Mouse (Mus musculus): ENCODE results near the gene Hk1. TPM values are rescaled to one million over a fixed set of nuclear protein-coding genes. Genes with fewer than 3 reads are reported as not detected.

The Hk1 gene
- polyA plus RNA-seq, 1 experiment: 61.3 TPM

- Histone ChIP-seq H3K9ac (ENCODE audit: low read depth, poor library complexity, severe bottlenecking) (no peak overlapping the region), H3K4me1 (ENCODE audit: control insufficient read depth, insufficient read depth, low read length) (no peaks in the 10 kb centered on the region), H3K9me3 (replicated peaks; ENCODE audit: control insufficient read depth, insufficient read depth, low read length, poor library complexity, severe bottlenecking) (no peaks in the 10 kb centered on the region; the same call in 1 of the 2 replicates), H3K27me3 (ENCODE audit: control insufficient read depth, insufficient read depth, low read length, poor library complexity, severe bottlenecking) (no peaks in the 10 kb centered on the region), H3K27ac (ENCODE audit: insufficient read depth, low read length) (no peak overlapping the region), H3K36me3 (ENCODE audit: control insufficient read depth, insufficient read depth, low read length, poor library complexity, severe bottlenecking) (no peaks in the 10 kb centered on the region), H3K4me3 (ENCODE audit: low read depth, low read length) (no peak overlapping the region)
- no peak for TF ChIP-seq CTCF (IDR thresholded peaks at IDR 0.05; ENCODE audit: low read depth, low read length)
- TF ChIP-seq POLR2A (IDR thresholded peaks at IDR 0.05; ENCODE audit: insufficient read depth, low read length): no peak
- TF ChIP-seq EP300 (IDR thresholded peaks at IDR 0.05; ENCODE audit: insufficient read depth, low read depth, low read length): no peak
These were observed 131.9 kb downstream of the Hk1 start for GRCm38 (mm10) chr10:62247815-62248214.

DNA sequence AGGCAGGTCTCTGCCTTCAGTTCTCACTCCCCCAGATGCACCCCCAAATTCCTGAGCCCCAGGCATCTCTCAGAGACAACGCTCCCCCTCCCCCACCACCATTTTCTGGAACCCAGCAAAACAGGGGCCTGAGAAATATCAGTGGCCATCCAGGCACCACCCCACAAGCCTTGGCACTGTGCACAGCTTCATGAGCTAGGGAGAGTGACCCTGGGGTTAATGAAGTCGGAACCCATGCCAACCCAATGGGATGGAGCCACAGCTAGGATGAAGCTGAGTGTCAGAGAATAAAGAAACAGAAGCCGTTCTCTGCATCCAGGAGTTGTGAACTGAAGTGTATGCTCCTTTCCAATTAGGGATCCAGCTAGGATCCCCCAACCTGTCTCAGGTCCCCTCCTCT lies 132.6 kb downstream of the Hk1 start:
- TF ChIP-seq EP300 (IDR thresholded peaks at IDR 0.05; ENCODE audit: insufficient read depth, low read depth, low read length): no peak
- no peak for TF ChIP-seq POLR2A (IDR thresholded peaks at IDR 0.05; ENCODE audit: insufficient read depth, low read length)
- no peak for TF ChIP-seq CTCF (IDR thresholded peaks at IDR 0.05; ENCODE audit: low read depth, low read length)
- Histone ChIP-seq H3K9ac (ENCODE audit: low read depth, poor library complexity, severe bottlenecking) (no peak overlapping the region), H3K4me1 (ENCODE audit: control insufficient read depth, insufficient read depth, low read length) (no peaks in the 10 kb centered on the region), H3K27ac (ENCODE audit: insufficient read depth, low read length) (no peak overlapping the region), H3K9me3 (replicated peaks; ENCODE audit: control insufficient read depth, insufficient read depth, low read length, poor library complexity, severe bottlenecking) (no peaks in the 10 kb centered on the region; the same call in 1 of the 2 replicates), H3K4me3 (ENCODE audit: low read depth, low read length) (no peak overlapping the region), H3K36me3 (ENCODE audit: control insufficient read depth, insufficient read depth, low read length, poor library complexity, severe bottlenecking) (no peaks in the 10 kb centered on the region), H3K27me3 (ENCODE audit: control insufficient read depth, insufficient read depth, low read length, poor library complexity, severe bottlenecking) (no peaks in the 10 kb centered on the region)

DNA sequence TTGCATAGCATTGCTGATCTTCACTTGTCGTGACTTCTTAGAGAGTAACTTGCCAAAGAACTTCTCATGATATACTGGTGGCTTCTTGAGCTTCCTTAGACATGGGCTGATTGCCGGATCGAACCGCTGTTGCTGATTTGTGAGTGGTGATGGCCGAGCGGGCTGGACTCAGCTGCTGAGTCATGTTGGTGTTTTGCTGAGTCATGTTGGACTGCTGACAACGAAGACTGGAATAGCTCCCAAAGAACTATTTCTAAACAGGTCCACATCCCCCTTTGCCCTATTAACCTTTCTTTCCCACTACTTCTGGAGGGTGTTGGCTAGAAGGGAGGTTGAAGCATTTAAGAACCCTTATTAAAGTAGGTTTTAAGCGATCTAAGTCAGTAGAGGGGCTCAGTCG lies 135.6 kb downstream of the Hk1 start:
- Histone ChIP-seq H3K4me3 (ENCODE audit: low read depth, low read length) (no peak overlapping the region), H3K27ac (ENCODE audit: insufficient read depth, low read length) (no peak overlapping the region), H3K4me1 (ENCODE audit: control insufficient read depth, insufficient read depth, low read length) (peaks cover 2% of the 10 kb centered on the region), H3K27me3 (ENCODE audit: control insufficient read depth, insufficient read depth, low read length, poor library complexity, severe bottlenecking) (no peaks in the 10 kb centered on the region), H3K9me3 (replicated peaks; ENCODE audit: control insufficient read depth, insufficient read depth, low read length, poor library complexity, severe bottlenecking) (no peaks in the 10 kb centered on the region; the same call in 1 of the 2 replicates), H3K36me3 (ENCODE audit: control insufficient read depth, insufficient read depth, low read length, poor library complexity, severe bottlenecking) (no peaks in the 10 kb centered on the region), H3K9ac (ENCODE audit: low read depth, poor library complexity, severe bottlenecking) (no peak overlapping the region)
- TF ChIP-seq EP300 (IDR thresholded peaks at IDR 0.05; ENCODE audit: insufficient read depth, low read depth, low read length): no peak
- TF ChIP-seq CTCF (IDR thresholded peaks at IDR 0.05; ENCODE audit: low read depth, low read length): no peak
- no peak for TF ChIP-seq POLR2A (IDR thresholded peaks at IDR 0.05; ENCODE audit: insufficient read depth, low read length)

DNA sequence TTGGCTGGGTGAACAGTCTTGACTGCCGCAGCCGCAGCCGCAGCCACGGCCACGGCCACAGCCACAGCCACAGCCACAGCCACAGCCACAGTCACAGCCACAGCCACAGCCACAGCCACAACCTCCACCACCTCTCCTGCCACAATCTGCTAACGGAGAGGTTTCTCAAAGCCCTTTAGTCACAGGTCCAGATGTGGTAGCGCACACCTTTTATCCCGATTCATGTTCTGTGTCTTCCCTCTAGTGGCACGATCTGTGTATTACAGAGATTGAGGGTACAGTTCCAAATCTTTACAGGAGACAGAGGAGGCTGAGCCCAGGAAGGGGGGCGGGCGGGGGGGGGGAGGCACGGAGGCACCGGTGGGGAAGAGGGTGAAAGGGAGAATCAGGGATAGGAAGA lies 136.8 kb downstream of the Hk1 start:
- Histone ChIP-seq H3K9ac (ENCODE audit: low read depth, poor library complexity, severe bottlenecking) (0 out of 2 replicates have a peak overlapping the region, but pooled peaks have one; percentile 28), H3K4me1 (ENCODE audit: control insufficient read depth, insufficient read depth, low read length) (peaks cover 2% of the 10 kb centered on the region), H3K27me3 (ENCODE audit: control insufficient read depth, insufficient read depth, low read length, poor library complexity, severe bottlenecking) (no peaks in the 10 kb centered on the region), H3K27ac (ENCODE audit: insufficient read depth, low read length) (0 out of 2 replicates have a peak overlapping the region, but pooled peaks have one; percentile 5), H3K36me3 (ENCODE audit: control insufficient read depth, insufficient read depth, low read length, poor library complexity, severe bottlenecking) (no peaks in the 10 kb centered on the region), H3K4me3 (ENCODE audit: low read depth, low read length) (no peak overlapping the region), H3K9me3 (replicated peaks; ENCODE audit: control insufficient read depth, insufficient read depth, low read length, poor library complexity, severe bottlenecking) (no peaks in the 10 kb centered on the region; the same call in 1 of the 2 replicates)
- TF ChIP-seq EP300 (IDR thresholded peaks at IDR 0.05; ENCODE audit: insufficient read depth, low read depth, low read length): no peak
- TF ChIP-seq CTCF (IDR thresholded peaks at IDR 0.05; ENCODE audit: low read depth, low read length): peak; percentile 22

- H3K9ac ChIP-seq (ENCODE audit: low read depth, poor library complexity, severe bottlenecking): 0 out of 2 replicates have a peak overlapping the region, but pooled peaks have one; percentile 28
- TF ChIP-seq POLR2A (IDR thresholded peaks at IDR 0.05; ENCODE audit: insufficient read depth, low read length): no peak
- peak; percentile 90 for TF ChIP-seq EP300 (IDR thresholded peaks at IDR 0.05; ENCODE audit: insufficient read depth, low read depth, low read length)
- TF ChIP-seq CTCF (IDR thresholded peaks at IDR 0.05; ENCODE audit: low read depth, low read length): no peak
- H3K9me3 ChIP-seq (replicated peaks; ENCODE audit: control insufficient read depth, insufficient read depth, low read length, poor library complexity, severe bottlenecking): no peaks in the 10 kb centered on the region; the same call in 1 of the 2 replicates
- peaks cover 2% of the 10 kb centered on the region for H3K4me1 ChIP-seq (ENCODE audit: control insufficient read depth, insufficient read depth, low read length)
- H3K27me3 ChIP-seq (ENCODE audit: control insufficient read depth, insufficient read depth, low read length, poor library complexity, severe bottlenecking): no peaks in the 10 kb centered on the region
- no peaks in the 10 kb centered on the region for H3K36me3 ChIP-seq (ENCODE audit: control insufficient read depth, insufficient read depth, low read length, poor library complexity, severe bottlenecking)
- no peak overlapping the region for H3K4me3 ChIP-seq (ENCODE audit: low read depth, low read length)
- 0 out of 2 replicates have a peak overlapping the region, but pooled peaks have one; percentile 5 for H3K27ac ChIP-seq (ENCODE audit: insufficient read depth, low read length)
These were observed 137.3 kb downstream of the Hk1 start for GRCm38 (mm10) chr10:62242358-62242757.

- Histone ChIP-seq H3K27me3 (ENCODE audit: control insufficient read depth, insufficient read depth, low read length, poor library complexity, severe bottlenecking) (no peaks in the 10 kb centered on the region), H3K4me1 (ENCODE audit: control insufficient read depth, insufficient read depth, low read length) (peaks cover 6% of the 10 kb centered on the region), H3K9ac (ENCODE audit: low read depth, poor library complexity, severe bottlenecking) (no peak overlapping the region), H3K9me3 (replicated peaks; ENCODE audit: control insufficient read depth, insufficient read depth, low read length, poor library complexity, severe bottlenecking) (no peaks in the 10 kb centered on the region; the same call in 1 of the 2 replicates), H3K36me3 (ENCODE audit: control insufficient read depth, insufficient read depth, low read length, poor library complexity, severe bottlenecking) (no peaks in the 10 kb centered on the region), H3K4me3 (ENCODE audit: low read depth, low read length) (no peak overlapping the region), H3K27ac (ENCODE audit: insufficient read depth, low read length) (no peak overlapping the region)
- TF ChIP-seq CTCF (IDR thresholded peaks at IDR 0.05; ENCODE audit: low read depth, low read length) (no peak), EP300 (IDR thresholded peaks at IDR 0.05; ENCODE audit: insufficient read depth, low read depth, low read length) (no peak), POLR2A (IDR thresholded peaks at IDR 0.05; ENCODE audit: insufficient read depth, low read length) (no peak)
These were observed 140.4 kb downstream of the Hk1 start for GRCm38 (mm10) chr10:62239270-62239669.

All from ES-Bruce4 (cell line).